Mouse (Mus musculus) myocyte (in vitro differentiated cells): ENCODE data around the gene Lman1l. TPM values are rescaled to one million over a fixed set of nuclear protein-coding genes. Genes with fewer than 3 reads are reported as not detected.

Source experiments
- H3K27me3 ChIP-seq: one replicate; pipeline ENCODE4 v1.6.1; 2011; ENCODE audit not compliant: control insufficient read depth, insufficient read depth, insufficient read length
- H3K36me3 ChIP-seq: one replicate; pipeline ENCODE4 v1.6.1; 2011; ENCODE audit not compliant: control insufficient read depth, insufficient read depth
- H3K4me2 ChIP-seq: one replicate; pipeline ENCODE4 v1.6.1; 2011; ENCODE audit warnings: low read depth, control low read depth
- H3K4me3 ChIP-seq: one replicate; pipeline ENCODE4 v1.5.1; 2011; ENCODE audit warnings: mild to moderate bottlenecking, control low read depth, moderate library complexity
- H3K79me2 ChIP-seq: one replicate; pipeline ENCODE4 v1.6.1; 2011; ENCODE audit not compliant: control insufficient read depth, insufficient read depth
- H3ac ChIP-seq: one replicate; pipeline ENCODE4 v1.6.1; 2011; ENCODE audit not compliant: control insufficient read depth, insufficient read length
- CEBPB ChIP-seq: IDR thresholded peaks from 2 replicates; pipeline ENCODE4 v1.6.1; 2011; ENCODE audit warnings: mild to moderate bottlenecking, moderate library complexity; ENCODE audit not compliant: poor library complexity, insufficient read depth, severe bottlenecking
- E2F4 ChIP-seq: IDR thresholded peaks from one replicate; pipeline ENCODE4 v1.6.1; 2011; ENCODE audit warnings: mild to moderate bottlenecking, control low read depth, moderate library complexity; ENCODE audit not compliant: insufficient read depth
- MAX ChIP-seq: IDR thresholded peaks from one replicate; pipeline ENCODE4 v1.6.1; 2011; ENCODE audit warnings: low read depth, mild to moderate bottlenecking, control low read depth
- MYOD1 ChIP-seq, 3 experiments: IDR thresholded peaks; one replicate each; pipeline ENCODE4 v1.6.1; 2011; ENCODE audit warnings: control low read depth in 2 of 3, low read depth in 2 of 3, mild to moderate bottlenecking in 2 of 3, moderate library complexity in 1 of 3; ENCODE audit not compliant: insufficient read length in 2 of 3, control insufficient read depth in 1 of 3
- MYOG ChIP-seq, 3 experiments: IDR thresholded peaks; one replicate each; pipeline ENCODE4 v1.6.1; 2011; ENCODE audit warnings: control low read depth in 2 of 3, low read depth in 2 of 3, mild to moderate bottlenecking in 2 of 3; ENCODE audit not compliant: insufficient read length in 2 of 3, control insufficient read depth in 1 of 3, insufficient read depth in 1 of 3
- POLR2A ChIP-seq: IDR thresholded peaks from one replicate; pipeline ENCODE4 v1.6.1; 2011; ENCODE audit warnings: low read depth, mild to moderate bottlenecking, control low read depth, moderate library complexity; ENCODE audit not compliant: insufficient read length
- POLR2AphosphoS2 ChIP-seq: IDR thresholded peaks from one replicate; pipeline ENCODE4 v1.6.1; 2011; ENCODE audit warnings: low read depth, control low read depth; ENCODE audit not compliant: insufficient read length
- REST ChIP-seq: IDR thresholded peaks from one replicate; pipeline ENCODE4 v1.6.1; 2011; ENCODE audit warnings: mild to moderate bottlenecking, control low read depth, moderate library complexity; ENCODE audit not compliant: insufficient read depth, insufficient read length
- SRF ChIP-seq: IDR thresholded peaks from one replicate; pipeline ENCODE4 v1.6.1; 2011; ENCODE audit warnings: low read depth; ENCODE audit not compliant: control insufficient read depth, insufficient read length
- TCF12 ChIP-seq: IDR thresholded peaks from one replicate; pipeline ENCODE4 v1.6.1; 2011; ENCODE audit warnings: mild to moderate bottlenecking, control low read depth; ENCODE audit not compliant: poor library complexity, insufficient read depth, severe bottlenecking
- TCF3 ChIP-seq: IDR thresholded peaks from one replicate; pipeline ENCODE4 v1.6.1; 2011; ENCODE audit warnings: low read depth, control low read depth; ENCODE audit not compliant: insufficient read length
- USF1 ChIP-seq: IDR thresholded peaks from one replicate; pipeline ENCODE4 v1.6.1; 2011; ENCODE audit warnings: low read depth, mild to moderate bottlenecking, control low read depth, moderate library complexity
- polyA plus RNA-seq: library from polyadenylated mRNA; unstranded; fragments of >200 nt; fragmentation: generic; extraction: Trizol; gene quantifications from one replicate; pipeline ENCODE4 v1.2.1, GENCODE M21; 2012; ENCODE audit warnings: missing spikeins

Lman1l gene
- polyA plus RNA-seq, 1 experiment, result 1.00 TPM

DNA sequence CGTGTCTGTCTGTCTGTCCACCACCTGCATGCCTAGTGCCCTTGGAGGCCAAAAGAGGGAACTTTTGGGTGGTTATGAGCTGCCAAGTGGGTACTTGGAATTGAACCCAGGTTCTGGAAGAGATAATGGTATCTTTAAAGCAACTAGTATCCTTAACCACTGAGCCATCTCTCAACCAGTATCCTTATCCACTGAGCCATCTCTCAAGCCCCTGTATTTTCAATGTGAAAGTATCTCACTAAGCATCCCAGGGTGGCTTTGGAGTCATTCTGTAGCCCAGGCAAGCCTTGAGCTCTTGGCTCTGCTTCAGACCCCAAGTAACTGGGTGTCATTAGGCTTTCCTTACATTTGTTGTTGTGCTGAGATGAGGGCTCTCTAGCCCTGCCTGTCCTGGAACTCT, 34.4 kb upstream of the Lman1l start:
- no peak overlapping the region for H3ac ChIP-seq
- H3K79me2 ChIP-seq, result no peaks in the 10 kb centered on the region
- no peak overlapping the region for H3K4me3 ChIP-seq
- no peak for TF ChIP-seq REST
- TF ChIP-seq CEBPB, result no peak
- no peak for TF ChIP-seq MYOG (IDR thresholded peaks at IDR 0.05; ENCODE audit: control insufficient read depth in 1 of 3, insufficient read depth in 1 of 3, insufficient read length in 2 of 3, low read depth in 2 of 3)
- TF ChIP-seq POLR2AphosphoS2, result no peak
- H3K36me3 ChIP-seq, result no peaks in the 10 kb centered on the region
- H3K4me2 ChIP-seq, result no peak overlapping the region
- no peaks in the 10 kb centered on the region for H3K27me3 ChIP-seq

DNA sequence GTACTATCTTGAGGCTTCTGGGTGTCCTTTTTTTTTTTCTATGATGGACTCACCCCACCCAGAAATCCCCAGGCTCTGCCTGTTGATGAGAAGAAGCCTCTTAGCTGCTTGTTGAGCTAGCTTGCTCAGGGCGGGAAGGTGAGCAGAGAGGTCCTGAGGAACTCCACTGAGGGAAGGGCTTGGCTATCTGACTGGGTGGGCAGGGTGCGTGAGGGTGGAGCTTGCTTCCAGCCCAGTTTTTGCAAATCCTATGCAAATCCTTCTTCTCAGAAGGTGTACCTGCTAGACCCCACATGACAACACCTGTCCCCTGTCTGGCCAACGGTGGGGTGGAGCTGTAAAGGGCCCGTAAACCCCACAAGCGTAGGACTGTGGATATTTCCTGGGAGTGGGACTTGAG, 32.7 kb upstream of the Lman1l start, which contains the start of gene Csk:
Gene Csk, minus strand, starts transcription at position 349 of the 400 bp plus-strand sequence.
- H3K4me3 ChIP-seq, result no peak within 1 kb of the TSS
- no peaks in the 10 kb centered on the region for H3K79me2 ChIP-seq
- H3ac ChIP-seq, result no peak within 1 kb of the TSS
- no peaks in the 10 kb centered on the region for H3K36me3 ChIP-seq
- no peaks in the 10 kb centered on the region for H3K27me3 ChIP-seq
- H3K4me2 ChIP-seq, result no peak within 1 kb of the TSS
- no peak for TF ChIP-seq MYOG (IDR thresholded peaks at IDR 0.05; ENCODE audit: control insufficient read depth in 1 of 3, insufficient read depth in 1 of 3, insufficient read length in 2 of 3, low read depth in 2 of 3)
- TF ChIP-seq POLR2A, result no peak
- TF ChIP-seq MAX, result no peak
- TF ChIP-seq REST, result no peak
- TF ChIP-seq CEBPB, result no peak
- no peak for TF ChIP-seq MYOD1 (IDR thresholded peaks at IDR 0.05; ENCODE audit: control insufficient read depth in 1 of 3, insufficient read length in 2 of 3, low read depth in 2 of 3)
- no peak for TF ChIP-seq TCF3
- TF ChIP-seq SRF, result no peak
- TF ChIP-seq USF1, result no peak
- TF ChIP-seq TCF12, result no peak
- no peak for TF ChIP-seq E2F4
- TF ChIP-seq POLR2AphosphoS2, result no peak

GRCm38 (mm10) chr9:57652855-57653254, 32.3 kb upstream of the Lman1l start:
- H3K4me3 ChIP-seq, result no peak overlapping the region
- no peak overlapping the region for H3ac ChIP-seq

GRCm38 (mm10) chr9:57652351-57652750, 31.8 kb upstream of the Lman1l start:
- Histone ChIP-seq H3K4me2 (no peak overlapping the region), H3K27me3 (no peaks in the 10 kb centered on the region), H3ac (no peak overlapping the region), H3K4me3 (no peak overlapping the region), H3K36me3 (no peaks in the 10 kb centered on the region), H3K79me2 (no peaks in the 10 kb centered on the region)
- TF ChIP-seq SRF (no peak), REST (no peak), TCF12 (no peak), MYOD1 (IDR thresholded peaks at IDR 0.05; ENCODE audit: control insufficient read depth in 1 of 3, insufficient read length in 2 of 3, low read depth in 2 of 3) (no peak), MYOG (IDR thresholded peaks at IDR 0.05; ENCODE audit: control insufficient read depth in 1 of 3, insufficient read depth in 1 of 3, insufficient read length in 2 of 3, low read depth in 2 of 3) (no peak), USF1 (no peak), CEBPB (no peak), MAX (no peak), E2F4 (no peak), TCF3 (no peak), POLR2A (no peak)

More at GRCm38 (mm10) chr9:57652855-57653254, 32.3 kb upstream of the Lman1l start:
- no peak overlapping the region for H3K4me2 ChIP-seq
- H3K36me3 ChIP-seq, result no peaks in the 10 kb centered on the region
- H3K79me2 ChIP-seq, result no peaks in the 10 kb centered on the region
- H3K27me3 ChIP-seq, result no peaks in the 10 kb centered on the region
- TF ChIP-seq TCF12 (no peak), TCF3 (no peak), E2F4 (no peak), POLR2A (no peak), REST (no peak), SRF (no peak), MAX (no peak), MYOD1 (IDR thresholded peaks at IDR 0.05; ENCODE audit: control insufficient read depth in 1 of 3, insufficient read length in 2 of 3, low read depth in 2 of 3) (no peak), USF1 (no peak), MYOG (IDR thresholded peaks at IDR 0.05; ENCODE audit: control insufficient read depth in 1 of 3, insufficient read depth in 1 of 3, insufficient read length in 2 of 3, low read depth in 2 of 3) (no peak), CEBPB (no peak), POLR2AphosphoS2 (no peak)

- no peak overlapping the region for H3K4me2 ChIP-seq
- no peak overlapping the region for H3K4me3 ChIP-seq
- no peak for TF ChIP-seq USF1
- TF ChIP-seq TCF12, result no peak
- TF ChIP-seq TCF3, result no peak
- TF ChIP-seq SRF, result no peak
- no peak for TF ChIP-seq POLR2AphosphoS2
- no peak for TF ChIP-seq MYOD1 (IDR thresholded peaks at IDR 0.05; ENCODE audit: control insufficient read depth in 1 of 3, insufficient read length in 2 of 3, low read depth in 2 of 3)
- no peak for TF ChIP-seq POLR2A
- no peak for TF ChIP-seq MAX
- no peak for TF ChIP-seq CEBPB
- no peak for TF ChIP-seq REST
- TF ChIP-seq E2F4, result no peak
- TF ChIP-seq MYOG (IDR thresholded peaks at IDR 0.05; ENCODE audit: control insufficient read depth in 1 of 3, insufficient read depth in 1 of 3, insufficient read length in 2 of 3, low read depth in 2 of 3), result no peak
- H3K79me2 ChIP-seq, result no peaks in the 10 kb centered on the region
- no peak overlapping the region for H3ac ChIP-seq
- no peaks in the 10 kb centered on the region for H3K27me3 ChIP-seq
- no peaks in the 10 kb centered on the region for H3K36me3 ChIP-seq
Measured at GRCm38 (mm10) chr9:57650786-57651311, 30.3 kb upstream of the Lman1l start.
